Mouse (Mus musculus): ENCODE measurements around the gene Impg1.
A peak's percentile ranks its signal among the peaks of the same experiment; 100 is the strongest.
"Not testable (repeated sequence)": the region's sequence is repeated elsewhere in the genome, so short reads cannot be mapped to it uniquely, and the experiment has no call there.

Impg1 gene

DNA sequence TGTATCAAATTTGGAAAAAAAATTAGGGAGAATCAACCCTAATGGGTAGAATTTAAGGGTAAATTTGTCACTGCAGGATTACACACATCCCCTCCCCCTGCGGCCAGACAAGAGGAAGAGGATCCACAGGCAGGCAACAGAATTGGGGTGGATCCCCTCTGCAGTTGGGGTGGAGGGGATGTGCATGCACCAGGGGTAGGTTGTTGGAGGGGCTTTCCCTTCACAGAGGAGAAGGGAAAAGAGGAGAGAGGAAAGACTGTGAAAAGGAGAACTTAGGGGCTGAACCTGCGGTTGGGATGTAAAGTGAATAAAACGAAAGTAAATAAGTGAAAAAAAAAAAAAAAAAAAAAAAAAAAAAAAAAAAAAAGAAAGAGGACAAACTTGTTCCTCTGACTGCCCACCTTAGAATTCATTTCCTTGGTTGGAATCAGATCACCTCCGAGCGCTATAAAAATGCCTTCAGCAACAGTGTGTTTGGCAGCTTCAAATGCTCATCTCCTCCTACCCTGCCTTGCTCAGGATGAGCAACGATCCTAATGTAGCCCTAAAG is 120.8 kb downstream of the Impg1 start:
- DNase-seq (ENCODE audit: extremely low read depth, low read depth) = no peak

DNA sequence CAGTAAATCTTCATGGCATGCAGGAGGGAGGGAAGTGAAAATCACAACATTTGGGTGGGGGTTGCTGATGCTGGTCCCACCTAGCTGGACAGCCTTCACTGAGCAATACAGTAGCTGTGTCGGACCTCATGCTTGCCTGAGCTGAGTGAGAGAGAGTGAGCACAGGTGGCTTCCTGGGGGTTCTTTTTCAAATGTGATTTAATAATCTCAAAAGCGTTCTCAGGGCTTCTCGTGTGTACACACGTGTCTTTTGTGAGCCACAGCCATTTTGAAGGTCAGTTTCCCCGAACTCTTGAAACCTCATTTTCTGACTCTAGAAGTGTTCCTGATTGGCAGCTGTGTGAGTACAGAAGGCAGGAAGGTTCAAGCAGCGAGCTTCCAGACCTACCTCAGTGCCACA is 122.8 kb downstream of the Impg1 start:
- no peak for DNase-seq (ENCODE audit: extremely low read depth, low read depth)

DNA sequence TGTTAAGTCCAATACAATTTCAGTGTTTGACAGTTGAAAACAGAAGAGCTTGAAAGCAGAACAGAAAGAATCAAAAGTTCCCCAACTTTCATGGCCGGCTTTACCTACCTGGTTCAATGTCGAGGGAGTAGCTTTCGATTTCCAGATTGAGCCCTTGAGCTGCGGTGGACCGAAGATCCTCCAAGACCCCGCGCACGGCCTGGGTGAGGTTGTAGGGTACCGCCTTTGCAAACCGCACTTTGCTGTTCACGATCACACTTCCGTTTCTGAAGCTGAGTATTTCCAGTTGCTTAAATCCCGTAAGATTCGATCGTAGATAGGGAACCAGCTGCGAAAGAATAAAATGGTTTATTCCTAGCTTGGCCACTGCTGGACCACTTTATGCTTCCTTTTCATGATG is 123.5 kb downstream of the Impg1 start:
- no peak for DNase-seq (ENCODE audit: extremely low read depth, low read depth)

DNA sequence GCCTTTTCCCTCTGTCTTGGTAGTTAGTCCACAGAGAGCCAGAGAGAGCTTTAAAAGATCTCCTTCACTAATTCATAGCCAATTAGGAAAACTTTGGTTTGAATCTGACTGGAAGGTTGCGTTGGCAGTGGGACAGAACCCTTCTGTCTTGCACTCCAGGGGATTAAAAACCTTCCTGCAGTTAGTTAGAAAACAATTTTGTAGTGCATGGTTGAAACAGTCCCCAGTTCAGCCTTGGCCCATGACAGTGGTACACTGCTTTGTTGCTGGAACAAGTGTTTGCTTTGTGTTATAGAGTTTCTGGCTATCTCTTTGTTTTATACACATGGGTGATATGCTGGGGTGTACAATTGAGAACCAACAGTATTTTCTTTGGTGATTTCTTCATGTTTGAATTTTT is 124.4 kb downstream of the Impg1 start:
- DNase-seq (ENCODE audit: extremely low read depth, low read depth) = no peak

DNA sequence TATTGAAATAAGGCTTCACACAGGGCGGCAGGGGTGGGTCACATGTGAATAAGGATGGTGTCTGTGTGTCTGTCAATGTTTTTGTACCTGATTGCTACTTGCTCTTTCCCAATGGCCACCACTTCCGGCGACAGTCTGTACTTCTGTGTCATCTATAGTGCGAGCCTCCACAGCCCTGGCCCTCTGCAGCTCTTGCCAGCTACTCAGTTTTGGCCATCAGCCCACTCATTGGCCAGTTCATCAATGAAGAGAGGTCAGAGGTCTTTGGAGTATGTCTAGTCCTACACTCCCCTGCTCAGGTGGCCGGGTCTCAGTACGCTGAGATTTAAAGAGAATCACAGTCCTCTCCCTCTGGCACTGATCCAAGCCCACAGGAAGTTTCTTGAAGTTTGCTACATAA is 127.3 kb downstream of the Impg1 start:
- DNase-seq (ENCODE audit: extremely low read depth, low read depth) = no peak

DNA sequence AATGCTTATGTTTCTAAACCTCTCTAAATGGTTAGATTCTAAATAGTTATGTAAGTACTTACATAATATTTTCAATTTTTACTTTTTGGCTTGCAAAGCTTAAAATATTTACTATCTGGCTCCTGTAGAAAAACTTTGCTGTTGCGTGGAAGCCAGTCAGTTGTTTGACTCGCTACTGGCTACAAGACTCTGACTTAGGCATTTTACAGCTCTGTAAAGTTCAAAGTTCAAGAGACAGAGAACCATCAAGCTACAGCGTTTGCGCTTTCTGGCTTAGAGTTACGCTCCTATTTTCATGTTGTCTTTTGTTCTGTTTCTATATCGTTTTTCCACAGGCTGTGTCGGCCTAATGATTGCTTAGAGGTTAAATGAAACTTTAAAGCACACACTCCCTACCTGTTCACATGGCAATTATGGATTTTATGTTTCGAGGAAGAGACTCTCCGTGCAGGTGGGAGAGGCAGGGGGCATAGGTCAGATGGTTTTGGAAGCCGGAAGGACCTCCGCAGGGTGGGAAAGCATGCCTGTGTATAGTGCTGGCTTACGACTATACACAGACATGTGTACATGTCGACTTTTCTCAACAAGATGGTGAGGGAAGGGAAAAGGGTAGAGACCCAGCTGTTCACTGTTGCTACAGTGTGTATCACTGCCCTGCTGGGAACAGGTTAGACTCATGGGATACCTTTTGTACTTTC is 129.5 kb downstream of the Impg1 start:
- DNase-seq (ENCODE audit: extremely low read depth, low read depth) = no peak

DNA sequence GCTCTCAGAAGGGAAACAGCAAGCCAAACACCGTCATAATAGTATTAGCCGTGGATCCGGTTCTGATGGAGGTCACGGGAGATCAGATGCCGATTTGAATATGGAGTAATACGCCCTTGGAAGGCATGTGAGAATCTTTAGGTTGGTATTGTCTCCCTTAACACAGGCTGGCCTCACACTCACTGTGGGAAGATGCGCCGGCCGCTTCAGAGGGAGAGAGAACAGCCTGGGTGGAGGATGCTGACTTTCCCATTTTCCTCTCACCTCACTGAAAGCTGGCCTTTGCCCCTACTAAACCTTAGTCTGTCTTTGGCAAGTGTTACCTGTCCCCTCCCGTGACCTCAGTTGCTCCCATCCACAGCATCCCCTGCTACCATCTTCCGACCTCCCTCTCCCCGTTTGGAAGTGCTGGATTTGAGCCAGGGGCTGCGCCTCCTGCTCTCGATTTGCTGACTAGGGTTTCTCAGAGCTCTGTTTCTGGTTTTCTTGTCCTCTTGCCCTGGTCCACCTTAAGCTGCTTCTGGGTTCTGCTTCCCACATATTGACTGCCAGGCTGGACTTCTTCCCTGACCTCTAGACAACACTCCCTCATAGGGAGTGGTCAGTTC is 131.2 kb downstream of the Impg1 start:
- DNase-seq (ENCODE audit: extremely low read depth, low read depth) = no peak

DNA sequence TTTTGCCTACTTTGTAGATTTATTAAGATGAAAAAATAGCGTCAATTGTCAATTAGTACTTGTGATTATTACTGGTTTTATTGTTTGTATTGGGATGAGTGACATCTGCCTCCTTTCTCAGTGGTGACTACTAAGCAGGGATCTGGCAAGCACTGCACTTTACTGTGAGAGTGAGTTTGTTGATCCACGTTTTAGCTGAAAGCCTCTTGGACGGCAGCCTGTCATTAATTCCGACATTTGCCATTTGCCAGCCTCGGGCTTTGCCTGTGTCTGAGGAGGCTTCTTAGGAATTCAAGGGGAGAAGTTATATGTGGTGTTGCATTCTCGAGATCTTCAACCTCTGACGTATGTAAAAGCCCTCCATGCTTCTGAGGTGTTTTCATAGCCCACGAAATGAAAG is 131.8 kb downstream of the Impg1 start:
- no peak for DNase-seq (ENCODE audit: extremely low read depth, low read depth)

DNA sequence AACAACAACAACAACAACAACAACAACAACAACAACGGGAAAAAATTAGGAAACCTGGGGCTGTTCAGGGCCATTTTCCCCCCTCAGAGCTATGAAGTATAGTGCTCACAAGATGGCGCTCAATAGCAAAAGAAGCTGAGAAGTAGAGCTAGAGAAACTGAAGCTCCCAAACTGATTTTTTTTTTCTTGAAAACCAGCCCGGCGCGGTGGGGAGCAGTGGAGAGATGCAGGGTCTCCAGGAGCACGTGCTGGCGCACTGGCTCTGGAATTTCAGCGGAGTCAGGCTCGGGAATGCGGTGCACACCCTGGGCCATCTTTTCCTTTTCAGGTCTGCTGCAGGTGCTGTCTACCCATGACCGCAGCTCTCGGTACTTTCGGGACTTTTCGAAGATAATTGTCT is 133.1 kb downstream of the Impg1 start:
- DNase-seq (ENCODE audit: extremely low read depth, low read depth) = peak; percentile 20

DNA sequence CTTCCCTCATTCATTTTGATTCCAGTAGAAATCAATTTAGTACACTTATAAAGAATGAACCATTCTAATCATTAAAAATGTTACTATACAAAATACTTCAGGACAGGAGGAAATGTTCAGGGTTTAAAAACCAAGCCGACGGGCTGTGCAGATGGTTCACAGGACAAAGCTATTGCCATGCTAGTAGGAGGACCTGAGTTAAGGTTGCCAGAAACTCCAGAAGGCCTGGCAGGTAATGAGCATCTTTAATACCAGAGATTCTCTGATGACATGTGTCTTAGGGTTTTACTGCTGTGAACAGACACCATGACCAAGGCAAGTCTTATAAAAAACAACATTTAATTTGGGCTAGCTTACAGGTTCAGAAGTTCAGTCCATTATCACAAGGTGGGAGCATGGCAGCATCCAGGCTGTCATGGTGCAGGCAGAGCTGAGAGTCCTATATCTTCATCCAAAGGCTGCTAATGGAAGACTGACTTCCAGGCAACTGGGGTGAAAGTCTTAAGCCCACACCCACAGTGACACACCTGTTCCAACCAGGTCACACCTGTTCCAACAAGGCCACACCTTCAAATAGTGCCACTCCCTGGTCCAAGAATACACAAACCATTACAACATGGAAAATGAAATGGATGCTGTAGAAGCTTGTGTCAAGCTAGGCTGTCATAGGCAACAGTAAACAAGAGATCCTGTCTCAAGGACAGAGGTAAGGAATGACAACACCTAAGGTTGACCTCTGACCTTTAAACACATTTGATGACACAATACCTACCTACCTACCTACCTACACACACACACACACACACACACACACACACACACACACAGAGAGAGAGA is 144.0 kb downstream of the Impg1 start:
- DNase-seq (ENCODE audit: extremely low read depth, low read depth) = not testable (repeated sequence)

DNA sequence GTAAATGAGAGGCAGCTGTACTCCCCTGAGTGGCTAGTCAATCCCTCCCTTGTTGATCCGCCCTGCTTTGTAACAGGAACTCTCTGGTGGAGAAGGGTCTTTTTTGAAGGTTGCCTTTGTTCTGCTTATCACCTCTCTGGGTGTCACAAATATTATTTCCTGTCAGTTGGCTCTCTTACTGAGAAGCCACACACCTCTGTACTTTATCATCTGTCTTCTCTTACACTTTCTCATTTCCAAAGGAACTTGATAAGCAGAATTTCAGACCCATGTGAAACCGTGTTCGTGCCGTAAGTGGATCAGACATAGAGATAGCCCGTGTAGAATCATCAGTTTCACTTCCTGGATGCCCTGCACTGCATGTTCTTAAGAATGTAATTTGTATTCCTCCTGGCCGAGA is 147.3 kb downstream of the Impg1 start:
- DNase-seq (ENCODE audit: extremely low read depth, low read depth) = peak; percentile 63

DNA sequence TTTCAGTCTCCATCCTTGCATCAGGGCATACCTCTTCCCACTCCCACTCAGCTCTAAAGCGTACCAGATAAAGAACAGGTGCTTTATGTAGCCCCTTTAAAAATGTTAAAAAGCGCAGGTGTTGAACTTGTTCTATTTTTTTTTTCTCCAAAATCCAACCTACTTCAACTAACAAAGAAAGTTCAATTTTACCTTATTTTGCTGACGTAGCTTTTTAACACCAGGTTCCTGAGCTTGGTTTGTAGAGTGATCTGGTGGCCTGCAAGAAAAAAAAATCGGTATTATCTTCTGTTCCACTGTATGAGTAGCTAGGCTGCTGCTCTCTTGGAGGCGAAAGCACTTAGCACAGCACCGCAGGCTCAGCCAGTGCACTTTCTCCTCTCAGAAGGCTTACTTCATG is 149.4 kb downstream of the Impg1 start:
- DNase-seq (ENCODE audit: extremely low read depth, low read depth) = no peak

DNA sequence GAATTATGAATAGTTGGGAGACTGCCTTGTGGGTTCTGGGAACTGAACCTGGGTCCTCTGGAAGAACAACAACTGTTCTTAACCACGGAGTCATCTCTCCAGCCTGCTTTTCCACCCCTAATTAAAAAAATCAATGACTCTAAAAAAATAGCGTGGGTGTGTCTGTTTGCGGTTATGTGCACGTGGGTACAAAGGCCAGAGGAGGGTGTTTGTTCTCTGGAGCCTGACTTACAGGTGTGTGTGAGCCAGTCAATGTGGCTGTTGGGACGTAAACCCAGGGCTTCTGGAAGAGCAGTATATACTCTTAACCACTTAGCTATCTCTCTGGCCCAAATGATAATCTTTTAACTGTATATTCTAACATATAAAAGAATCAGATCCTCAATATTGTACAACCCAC is 151.7 kb downstream of the Impg1 start:
- DNase-seq (ENCODE audit: extremely low read depth, low read depth) = no peak

DNA sequence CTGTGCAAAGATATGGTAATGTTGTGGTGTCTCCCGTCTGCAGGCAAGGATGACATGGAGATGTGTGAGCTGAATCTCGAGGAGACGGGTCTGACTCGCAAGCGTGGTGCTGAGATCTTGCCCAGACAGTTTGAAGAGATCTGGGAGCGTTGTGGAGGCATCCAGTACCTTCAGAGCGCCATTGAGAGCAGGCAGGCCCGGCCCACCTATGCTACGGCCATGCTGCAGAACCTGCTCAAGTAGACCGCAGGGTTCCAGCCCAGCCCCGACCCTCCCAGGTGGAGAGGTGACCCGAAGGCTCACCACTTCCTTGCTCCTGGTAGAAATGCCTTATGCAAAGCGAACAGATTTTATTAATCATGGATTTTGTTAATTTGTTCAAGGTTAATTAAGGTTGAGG is 157.7 kb downstream of the Impg1 start:
- DNase-seq (ENCODE audit: extremely low read depth, low read depth) = no peak

DNA sequence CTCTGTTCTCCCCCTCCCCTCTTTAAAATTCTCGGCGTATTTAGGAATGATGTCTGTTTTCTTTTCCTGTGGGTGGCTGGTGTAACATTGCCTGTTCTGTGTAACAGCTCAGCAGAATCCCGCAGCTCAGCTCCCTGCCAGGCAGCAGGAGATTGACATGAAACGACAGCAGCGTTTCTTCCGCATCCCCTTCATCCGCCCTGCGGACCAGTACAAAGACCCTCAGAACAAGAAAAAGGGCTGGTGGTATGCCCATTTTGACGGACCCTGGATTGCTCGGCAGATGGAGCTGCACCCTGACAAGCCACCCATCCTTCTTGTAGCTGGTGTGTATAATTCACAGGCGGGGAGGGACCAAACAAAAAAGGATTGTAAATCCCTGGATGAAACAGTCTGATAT is 158.4 kb downstream of the Impg1 start:
- no peak for DNase-seq (ENCODE audit: extremely low read depth, low read depth)

DNA sequence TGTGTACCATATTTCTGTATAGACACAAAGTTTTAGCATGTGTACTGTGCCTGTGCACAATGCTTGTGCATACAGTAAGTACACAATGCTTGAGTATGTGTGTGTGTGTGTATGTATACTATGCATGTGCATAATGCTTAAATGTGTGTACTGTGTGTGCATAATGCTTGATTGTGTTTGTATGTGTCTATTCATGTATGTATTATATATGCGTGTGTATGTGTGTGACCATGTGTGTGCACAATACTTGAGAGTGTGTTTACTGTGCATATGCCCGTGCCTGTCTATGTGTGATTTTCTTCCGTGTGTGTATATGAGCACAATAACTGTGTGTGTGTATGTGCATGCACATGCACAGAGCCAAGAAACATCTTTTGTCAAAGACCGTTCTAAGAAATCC is 158.9 kb downstream of the Impg1 start:
- DNase-seq (ENCODE audit: extremely low read depth, low read depth) = no peak

DNA sequence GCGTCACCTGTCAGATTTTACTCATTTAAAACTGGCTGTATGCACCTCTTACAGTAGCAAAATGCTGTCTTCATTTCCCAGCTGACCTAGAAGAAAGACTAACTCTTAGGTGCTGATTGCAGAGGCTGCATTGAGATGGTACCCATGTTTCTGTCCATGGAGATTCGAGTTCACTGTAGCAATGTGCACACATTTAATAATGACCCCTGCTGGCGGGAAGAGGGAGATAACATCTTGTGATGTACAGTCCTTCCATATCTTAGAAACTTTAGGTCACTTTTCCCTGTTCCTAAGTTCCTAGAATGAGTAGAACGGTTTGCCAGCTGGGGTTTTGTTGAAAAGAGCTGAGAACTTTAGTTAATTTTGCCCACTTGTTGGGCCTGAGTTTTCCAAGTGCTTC is 161.8 kb downstream of the Impg1 start:
- no peak for DNase-seq (ENCODE audit: extremely low read depth, low read depth)

DNA sequence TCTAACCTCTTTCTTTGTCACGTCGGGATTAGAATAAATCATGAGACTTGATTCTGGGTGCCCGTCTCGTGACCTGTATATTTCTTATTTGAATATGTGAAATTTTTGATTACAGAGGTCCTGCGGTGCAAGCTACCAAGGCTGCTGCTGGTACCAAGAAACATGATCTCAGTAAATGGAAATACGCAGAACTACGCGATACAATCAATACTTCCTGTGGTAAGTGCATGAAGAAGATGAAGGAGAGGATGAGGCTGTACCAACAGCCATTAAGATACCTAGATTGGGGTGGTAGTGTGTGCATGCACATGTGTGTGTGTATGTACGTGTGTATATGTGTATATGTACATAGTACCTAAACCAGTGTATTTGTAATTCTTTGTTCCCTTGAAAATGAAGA is 166.2 kb downstream of the Impg1 start:
- DNase-seq (ENCODE audit: extremely low read depth, low read depth) = no peak

DNA sequence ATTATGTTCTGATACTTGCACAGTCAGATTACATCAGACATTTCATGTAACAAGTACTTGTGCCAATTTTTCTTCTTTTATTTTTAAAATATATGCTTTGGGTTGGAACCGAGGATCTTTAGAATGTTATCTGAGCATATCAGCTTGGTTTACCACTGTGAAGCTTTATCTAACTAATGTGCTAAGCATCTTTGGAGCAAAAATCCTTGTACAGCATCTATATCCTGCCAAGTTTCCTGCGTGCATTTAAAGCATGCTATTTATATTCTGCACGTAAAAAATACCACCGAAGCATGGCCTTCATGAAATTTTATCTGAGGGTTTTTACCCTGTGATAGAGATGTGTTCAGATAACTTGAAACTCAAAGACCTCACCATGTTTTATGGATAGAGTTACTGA is 169.2 kb downstream of the Impg1 start:
- no peak for DNase-seq (ENCODE audit: extremely low read depth, low read depth)

DNA sequence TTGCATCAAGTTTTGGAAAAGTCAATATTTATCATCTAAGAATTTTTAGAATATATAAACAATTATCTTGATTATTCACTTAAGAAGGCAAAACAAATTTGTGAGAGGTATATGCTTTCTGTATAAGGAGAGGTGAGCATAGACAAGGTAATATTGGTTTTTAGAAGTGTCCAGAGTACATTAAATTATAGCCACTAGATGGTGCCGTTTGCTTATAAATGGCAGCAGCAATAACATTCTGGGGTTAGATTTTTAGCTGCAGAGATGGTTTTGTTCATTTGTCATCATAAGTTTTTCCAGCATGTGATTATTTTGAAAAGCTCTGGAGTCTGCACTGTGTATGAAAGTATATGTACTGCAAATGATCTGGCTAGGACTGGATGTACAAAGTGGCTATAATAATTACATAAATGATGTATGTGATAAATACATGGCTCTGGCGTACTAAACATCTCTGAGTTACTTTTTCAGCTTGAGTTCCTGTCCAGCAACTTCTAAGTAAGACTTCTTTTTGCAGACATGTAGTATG is 172.2 kb downstream of the Impg1 start:
- peak; percentile 11 for DNase-seq (ENCODE audit: extremely low read depth, low read depth)

DNA sequence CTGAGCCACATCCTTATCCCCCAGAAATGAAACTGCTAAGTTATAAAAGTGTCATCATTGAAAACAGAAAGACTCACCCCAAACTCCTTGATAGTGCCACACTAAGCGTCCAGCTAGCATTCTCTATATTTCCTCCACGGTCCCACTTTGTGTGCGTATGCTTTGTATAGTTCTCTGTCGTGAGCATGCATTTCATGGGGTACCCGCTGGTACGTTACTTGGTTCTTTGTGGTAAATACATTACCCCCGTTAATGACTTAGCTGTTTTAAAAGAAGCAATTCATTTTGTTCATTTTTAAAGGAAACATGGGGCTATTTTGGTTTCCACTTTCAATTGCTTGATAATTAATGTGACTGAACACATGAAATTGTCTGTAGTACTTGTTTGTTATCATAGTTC is 178.4 kb downstream of the Impg1 start:
- no peak for DNase-seq (ENCODE audit: extremely low read depth, low read depth)

DNA sequence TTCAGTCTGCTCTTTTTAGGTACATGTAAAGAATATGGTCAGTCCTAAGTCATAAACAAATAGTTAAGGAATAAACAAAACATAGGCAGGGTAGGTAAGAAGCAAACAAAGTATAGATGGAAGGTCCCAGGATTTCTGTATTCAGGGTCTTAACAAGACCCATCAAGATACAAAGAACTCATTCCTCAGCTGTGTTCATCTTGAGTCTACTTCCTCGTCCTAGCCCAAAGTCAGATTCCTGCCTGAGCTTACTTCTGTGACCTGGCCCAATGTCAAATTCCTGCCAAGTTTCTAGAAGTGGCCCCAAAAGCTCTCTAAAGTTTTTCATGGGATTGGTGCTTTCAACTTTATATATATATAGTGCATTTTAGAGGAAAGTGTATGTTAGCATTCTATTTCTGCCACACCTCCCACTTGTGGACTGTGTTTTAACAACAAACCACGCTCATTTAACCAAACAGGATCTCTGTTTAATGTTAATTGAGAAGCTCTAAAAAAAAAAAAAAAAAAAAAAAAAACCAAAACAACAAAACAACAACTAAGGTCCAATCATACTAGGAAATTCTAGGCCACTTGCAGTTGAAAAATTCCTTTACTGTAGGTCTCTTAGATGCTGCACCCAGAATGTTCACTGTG is 180.6 kb downstream of the Impg1 start:
- DNase-seq (ENCODE audit: extremely low read depth, low read depth) = no peak

All from MEL-GATA-1-ER (cell line).